Mouse (Mus musculus) limb, embryonic 14.5 days (tissue): ENCODE results near the gene Msi2. TPM values are rescaled to one million over a fixed set of nuclear protein-coding genes. Genes with fewer than 3 reads are reported as not detected.

Source experiments
- ATAC-seq: fragments of 200-750 bp; cut with Nextera tagmentation; 2 replicates; pipeline ENCODE4 v1.8.0; 2017; ENCODE audit warnings: low read depth, moderate number of reproducible peaks, moderate TSS enrichment; ENCODE audit not compliant: low FRiP score
- DNase-seq: peaks from one replicate; pipeline ENCODE4 v3.0.0-alpha.2; 2015; ENCODE audit warnings: low spot score
- H3K27ac ChIP-seq: fragments of 300-500 bp; sonication (generic); replicated peaks from 2 replicates; pipeline ENCODE4 v1.5.1; 2014; ENCODE audit warnings: low read depth, mild to moderate bottlenecking, low read length, moderate library complexity, mixed read lengths
- H3K27me3 ChIP-seq: fragments of 300-500 bp; sonication (generic); 2 replicates; pipeline ENCODE4 v1.6.1; 2014; ENCODE audit warnings: low read length, mixed read lengths; ENCODE audit not compliant: control insufficient read depth, insufficient read depth
- H3K36me3 ChIP-seq: fragments of 300-500 bp; sonication (generic); 2 replicates; pipeline ENCODE4 v1.6.1; 2014; ENCODE audit warnings: mild to moderate bottlenecking, low read length, moderate library complexity, mixed read lengths; ENCODE audit not compliant: control insufficient read depth, insufficient read depth
- H3K4me1 ChIP-seq: fragments of 300-500 bp; sonication (generic); 2 replicates; pipeline ENCODE4 v1.6.1; 2014; ENCODE audit warnings: antibody characterized with exemption, low read length, mixed read lengths; ENCODE audit not compliant: control insufficient read depth, insufficient read depth
- H3K4me2 ChIP-seq: fragments of 300-500 bp; sonication (generic); replicated peaks from 2 replicates; pipeline ENCODE4 v1.6.1; 2014; ENCODE audit warnings: low read depth, mild to moderate bottlenecking, low read length, moderate library complexity; ENCODE audit not compliant: severe bottlenecking
- H3K4me3 ChIP-seq: fragments of 300-500 bp; sonication (generic); replicated peaks from 2 replicates; pipeline ENCODE4 v1.5.1; 2014; ENCODE audit warnings: low read length
- H3K9ac ChIP-seq: fragments of 300-500 bp; sonication (generic); 2 replicates; pipeline ENCODE4 v1.6.1; 2014; ENCODE audit warnings: mild to moderate bottlenecking, low read depth, low read length, moderate library complexity; ENCODE audit not compliant: severe bottlenecking
- H3K9me3 ChIP-seq: fragments of 300-500 bp; sonication (generic); 2 replicates; pipeline ENCODE4 v1.6.1; 2016; ENCODE audit warnings: low read length; ENCODE audit not compliant: control insufficient read depth
- POLR2A ChIP-seq: fragments of 200-500 bp; IDR thresholded peaks from 2 replicates; pipeline ENCODE4 v1.8.0; 2012; ENCODE audit warnings: inconsistent platforms, mild to moderate bottlenecking, moderate library complexity, borderline replicate concordance; ENCODE audit not compliant: insufficient read depth, insufficient read length; ENCODE audit errors: extremely low read depth
- WGBS: fragments of 180-500 bp; shearing (Covaris S2); extraction: QIAGEN DNeasy Blood & Tissue Kit; methylation state at CpG from one replicate; pipeline ENCODE4 v1.1.7; 2014; 5-methylcytosine and 5-hydroxymethylcytosine counted together
- polyA plus RNA-seq, 2 experiments: library from polyadenylated mRNA; depleted of rRNA in 1 of 2; stranded (reverse) in 1 of 2; unstranded in 1 of 2; fragments of >200 nt; fragmentation: Nextera tagmentation in 1 of 2; extraction: Ambion mirVana in 1 of 2; gene quantifications; 2 replicates each; pipeline versions ENCODE4 v1.2.1 to v1.2.3; 2012 to 2014

Gene Msi2
- polyA plus RNA-seq, 2 experiments = 13.9 to 36.5 TPM

- WGBS = 42% methylated on average over 9 of the region's 9 CpGs
- ATAC-seq = no peak
Measured at GRCm38 (mm10) chr11:88357325-88357724, 361.0 kb downstream of the Msi2 start.

DNA sequence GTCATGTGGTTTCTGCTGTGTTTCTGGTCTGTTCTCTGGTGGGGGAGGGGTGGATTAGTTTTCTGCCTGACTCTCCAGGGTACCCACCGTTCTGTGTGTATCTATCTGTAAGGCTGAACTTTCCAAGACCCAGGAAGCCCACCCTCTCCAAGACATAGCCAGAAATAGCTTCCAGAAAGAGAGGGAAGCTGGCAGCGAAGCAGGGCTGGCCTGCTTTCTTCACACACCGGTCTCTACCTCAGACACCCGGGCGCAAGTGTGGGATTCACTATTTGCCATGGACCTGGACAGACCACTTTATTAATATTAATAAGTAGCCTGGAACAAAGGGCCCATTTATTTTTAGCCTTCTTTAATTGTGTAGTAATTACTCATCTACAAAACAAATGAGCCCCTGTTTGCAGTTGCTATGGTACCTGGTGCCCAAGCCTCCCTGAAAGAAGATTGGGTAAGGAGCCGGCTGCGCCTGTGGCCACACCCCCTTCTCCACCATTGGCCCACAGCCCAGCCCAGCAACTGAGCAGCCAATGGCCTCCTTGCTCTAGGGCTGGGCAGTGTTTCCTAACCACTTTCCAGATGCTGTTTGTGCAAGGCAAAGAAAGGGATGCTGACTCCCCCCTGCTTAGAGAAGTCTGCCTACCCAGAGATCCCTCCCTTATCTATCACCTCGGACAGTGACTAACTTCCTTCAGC is 361.6 kb downstream of the Msi2 start:
- DNase-seq = peak; percentile 79
- no peak overlapping the region for H3K4me3 ChIP-seq
- TF ChIP-seq POLR2A = no peak
- H3K4me1 ChIP-seq = peaks cover 16% of the 10 kb centered on the region
- H3K4me2 ChIP-seq = peak overlapping the region; percentile 30
- peak overlapping the region; percentile 65; the same call in 1 of the 2 replicates for H3K27ac ChIP-seq
- H3K27me3 ChIP-seq = no peaks in the 10 kb centered on the region
- H3K9me3 ChIP-seq = no peaks in the 10 kb centered on the region
- H3K36me3 ChIP-seq = peaks cover 8% of the 10 kb centered on the region
- no peak overlapping the region for H3K9ac ChIP-seq
- WGBS = 51% methylated on average over 8 of the region's 8 CpGs
- peak; percentile 83 for ATAC-seq

More at GRCm38 (mm10) chr11:88357325-88357724, 361.0 kb downstream of the Msi2 start:
- no peaks in the 10 kb centered on the region for H3K9me3 ChIP-seq
- H3K9ac ChIP-seq = no peak overlapping the region
- H3K27me3 ChIP-seq = no peaks in the 10 kb centered on the region
- no peak overlapping the region for H3K4me3 ChIP-seq
- H3K27ac ChIP-seq = peak overlapping the region; percentile 65
- TF ChIP-seq POLR2A = no peak
- DNase-seq = no peak
- H3K4me1 ChIP-seq = peaks cover 16% of the 10 kb centered on the region
- H3K4me2 ChIP-seq = peak overlapping the region; percentile 30
- peaks cover 9% of the 10 kb centered on the region for H3K36me3 ChIP-seq

- 86% methylated on average over 12 of the region's 12 CpGs for WGBS
- H3K27ac ChIP-seq = no peak overlapping the region
- TF ChIP-seq POLR2A = no peak
- no peak overlapping the region for H3K4me3 ChIP-seq
- peaks cover 6% of the 10 kb centered on the region; the same call in 1 of the 2 replicates for H3K36me3 ChIP-seq
- no peaks in the 10 kb centered on the region for H3K27me3 ChIP-seq
- ATAC-seq (no peak), DNase-seq (no peak)
- H3K9ac ChIP-seq = no peak overlapping the region
- peaks cover 16% of the 10 kb centered on the region for H3K4me1 ChIP-seq
- no peaks in the 10 kb centered on the region for H3K9me3 ChIP-seq
- no peak overlapping the region for H3K4me2 ChIP-seq
Measured at GRCm38 (mm10) chr11:88356016-88356415, 362.3 kb downstream of the Msi2 start.

DNA sequence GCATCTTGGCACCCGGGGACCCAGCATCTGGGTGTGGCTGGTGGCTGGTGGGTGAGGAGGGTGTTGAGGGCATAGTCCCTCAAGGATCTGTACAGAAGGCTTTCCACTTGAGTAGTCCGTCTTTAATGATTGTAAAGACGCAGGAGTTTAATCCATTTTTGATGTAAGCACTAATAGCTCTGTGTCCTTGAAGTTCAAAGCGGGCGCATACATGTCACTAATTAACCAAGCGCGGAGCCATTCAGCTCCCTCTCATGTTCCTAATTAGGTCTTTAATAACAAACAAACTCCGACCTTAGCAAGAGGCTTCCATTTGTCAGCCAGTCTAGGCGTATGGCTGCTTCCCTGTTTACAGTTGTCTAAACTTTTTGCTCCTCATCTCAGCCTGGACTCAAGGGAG is 363.5 kb downstream of the Msi2 start:
- H3K9ac ChIP-seq = no peak overlapping the region
- no peak overlapping the region for H3K4me2 ChIP-seq
- H3K4me1 ChIP-seq = peaks cover 16% of the 10 kb centered on the region
- H3K4me3 ChIP-seq = no peak overlapping the region
- H3K27me3 ChIP-seq = no peaks in the 10 kb centered on the region
- no peak for ATAC-seq
- TF ChIP-seq POLR2A = no peak
- H3K9me3 ChIP-seq = no peaks in the 10 kb centered on the region
- DNase-seq = no peak
- no peak overlapping the region for H3K27ac ChIP-seq
- WGBS = 58% methylated on average over 9 of the region's 9 CpGs
- no peaks in the 10 kb centered on the region; the same call in 1 of the 2 replicates for H3K36me3 ChIP-seq

GRCm38 (mm10) chr11:88351722-88352473 is 366.4 kb downstream of the Msi2 start:
- peaks cover 17% of the 10 kb centered on the region for H3K36me3 ChIP-seq
- 88% methylated on average over 3 of the region's 3 CpGs for WGBS
- no peak overlapping the region for H3K27ac ChIP-seq

More at GRCm38 (mm10) chr11:88351722-88352473, 366.4 kb downstream of the Msi2 start:
- no peak overlapping the region for H3K4me2 ChIP-seq
- no peak overlapping the region for H3K4me3 ChIP-seq
- ATAC-seq = no peak
- no peak for TF ChIP-seq POLR2A
- no peaks in the 10 kb centered on the region for H3K9me3 ChIP-seq
- no peak for DNase-seq
- H3K9ac ChIP-seq = no peak overlapping the region
- H3K27me3 ChIP-seq = no peaks in the 10 kb centered on the region
- peaks cover 7% of the 10 kb centered on the region for H3K4me1 ChIP-seq
